Mouse (Mus musculus) retina, embryonic 14.5 days (tissue): ENCODE results near the gene Psmb8.
A peak's percentile ranks its signal among the peaks of the same experiment; 100 is the strongest.

Experiments used
- DNase-seq: peaks from one replicate; pipeline ENCODE4 v3.0.0-alpha.2; 2015; ENCODE audit warnings: low spot score

Psmb8 gene

DNA sequence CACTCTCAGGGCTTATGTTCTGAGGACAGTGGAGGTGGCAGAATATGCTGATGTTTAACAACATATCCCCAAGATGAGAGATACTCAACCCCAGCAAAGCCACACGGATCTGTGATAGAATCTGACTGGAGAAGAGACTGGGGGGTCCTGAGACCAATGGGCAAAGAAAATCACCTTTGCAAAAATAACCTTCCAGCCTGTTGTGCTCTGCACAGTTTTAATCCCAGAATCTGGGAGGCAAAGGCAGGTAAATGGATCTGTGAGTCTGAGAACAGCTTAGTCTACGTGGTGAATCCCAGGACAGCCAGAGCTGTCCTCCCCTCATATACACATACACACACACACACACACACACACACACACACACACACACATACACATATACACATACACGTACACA lies 51.8 kb downstream of the Psmb8 start:
- DNase-seq: no peak

DNA sequence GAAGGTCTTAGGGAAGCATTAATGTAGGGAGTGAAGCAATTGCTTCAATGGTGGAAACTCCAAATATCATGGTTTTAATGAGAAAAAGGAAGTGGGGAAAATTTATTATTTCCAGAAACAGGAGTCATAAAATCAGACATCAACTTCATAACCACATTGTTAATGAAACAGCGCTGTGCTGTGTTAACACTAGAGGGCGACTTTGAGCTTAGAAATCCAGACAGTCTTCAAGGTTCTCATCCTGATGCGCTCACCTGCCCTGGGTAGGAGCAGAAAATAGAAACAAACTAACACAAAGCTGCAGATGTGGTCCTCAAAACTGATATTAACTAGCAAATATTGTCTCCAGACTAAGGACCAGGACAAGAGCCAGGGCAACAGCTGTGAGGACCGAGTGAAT lies 52.4 kb downstream of the Psmb8 start:
- peak; percentile 84 for DNase-seq
